Mouse (Mus musculus) heart, postnatal 0 days (tissue): ENCODE measurements around the gene N4bp3.

Experiments
- CTCF ChIP-seq: IDR thresholded peaks from 2 replicates; pipeline ENCODE4 v1.5.1; 2016; ENCODE audit warnings: antibody characterized with exemption, control low read depth, low read depth
- EP300 ChIP-seq: IDR thresholded peaks from 2 replicates; pipeline ENCODE4 v1.6.1; 2016; ENCODE audit warnings: antibody characterized with exemption, low read depth

DNA sequence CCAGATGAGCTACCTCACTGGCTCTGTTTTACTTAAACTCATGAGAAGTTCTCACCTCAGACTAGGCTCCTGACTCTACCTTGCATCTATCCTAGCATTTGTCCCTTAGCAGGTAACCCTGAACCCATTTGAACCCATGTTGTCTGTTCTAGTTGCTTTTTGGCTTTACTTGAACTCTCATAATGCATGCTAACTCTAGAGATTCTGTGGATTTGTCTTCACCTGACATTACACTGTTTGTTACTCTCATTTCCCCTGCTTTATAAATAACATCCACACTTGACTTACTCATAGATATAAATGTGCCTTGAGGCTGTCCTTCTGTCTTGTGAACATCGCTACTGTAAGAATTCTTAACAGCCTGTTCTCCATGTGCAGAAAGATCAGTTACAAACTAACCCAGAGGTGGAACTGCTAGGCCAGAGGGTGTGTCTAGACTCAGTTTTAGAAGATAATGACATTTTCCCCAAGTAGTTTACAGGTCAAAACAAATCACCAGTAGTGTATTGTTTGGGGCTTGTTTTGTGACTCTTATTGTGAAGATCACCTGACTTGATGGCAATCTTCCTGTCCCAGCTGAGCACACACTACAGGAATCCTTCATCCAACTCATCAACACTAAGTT is 55.1 kb downstream of the N4bp3 start:
- TF ChIP-seq CTCF = no peak
- TF ChIP-seq EP300 = no peak
